Mouse (Mus musculus) central nervous system, embryonic 18 days (tissue): ENCODE measurements around the gene 4930555G01Rik. TPM values are rescaled to one million over a fixed set of nuclear protein-coding genes. Genes with fewer than 3 reads are reported as not detected.

Experiments used
- polyA plus RNA-seq: library from polyadenylated mRNA; depleted of rRNA; stranded (reverse); fragments of >200 nt; gene quantifications from 2 replicates; pipeline ENCODE4 v1.2.3, GENCODE M21; 2012; rRNA removed

The 4930555G01Rik gene
- not detected in 2 replicates for polyA plus RNA-seq

GRCm38 (mm10) chr14:5050329-5050728, at the start of gene 4930555G01Rik:
Gene 4930555G01Rik (plus strand): TSS chr14:5050629.

GRCm38 (mm10) chr14:5015591-5015990, 34.8 kb upstream of the 4930555G01Rik start, which contains the start of gene Gm3298:
Gene Gm3298 (plus strand): TSS chr14:5015891.

GRCm38 (mm10) chr14:5070611-5071490, 20.4 kb downstream of the 4930555G01Rik start, which contains the start of gene Gm8281:
Gene Gm8281 (plus strand): TSS chr14:5071040.

Other genes starting within 250 kb of the 4930555G01Rik start
- not detected in 2 replicates for gene Gm3269, start 212.5 kb upstream of the 4930555G01Rik start, polyA plus RNA-seq
- 5.6 and 5.8 TPM in 2 replicates for gene Gm3264, start 195.1 kb upstream of the 4930555G01Rik start, polyA plus RNA-seq
- gene Gm3278, start 158.2 kb upstream of the 4930555G01Rik start, polyA plus RNA-seq: 0.12 and 0.52 TPM in 2 replicates
- gene Gm8297, start 66.7 kb upstream of the 4930555G01Rik start, polyA plus RNA-seq: 0.04 TPM in 1 of 2 replicates, not detected in the other
- 0.21 and 1.4 TPM in 2 replicates for gene Gm3298, start 34.7 kb upstream of the 4930555G01Rik start, polyA plus RNA-seq
- gene Gm8281, start 20.4 kb downstream of the 4930555G01Rik start, polyA plus RNA-seq: 25.9 and 27.5 TPM in 2 replicates
- gene Gm8279, start 80.9 kb downstream of the 4930555G01Rik start, polyA plus RNA-seq: not detected in 2 replicates
- not detected in 2 replicates for gene Gm3317, start 113.9 kb downstream of the 4930555G01Rik start, polyA plus RNA-seq
- gene Gm8271, start 135.2 kb downstream of the 4930555G01Rik start, polyA plus RNA-seq: not detected in 2 replicates
- not detected in 2 replicates for gene Gm3526, start 210.0 kb downstream of the 4930555G01Rik start, polyA plus RNA-seq